Mouse (Mus musculus) lung, embryonic 14.5 days (tissue): ENCODE results near the gene Tpm3. TPM values are rescaled to one million over a fixed set of nuclear protein-coding genes. Genes with fewer than 3 reads are reported as not detected.
A peak's percentile ranks its signal among the peaks of the same experiment; 100 is the strongest.

Experiments
- ATAC-seq: fragments of 200-750 bp; cut with Nextera tagmentation; 2 replicates; pipeline ENCODE4 v1.8.0; 2017; ENCODE audit warnings: mild to moderate bottlenecking, moderate TSS enrichment, moderate library complexity; ENCODE audit not compliant: insufficient read depth
- DNase-seq: peaks from one replicate; pipeline ENCODE4 v3.0.0-alpha.2; 2015
- H3K27ac ChIP-seq: fragments of 300-500 bp; sonication (generic); 2 replicates; pipeline ENCODE4 v1.5.1; 2014; ENCODE audit warnings: low read depth, mild to moderate bottlenecking, moderate library complexity
- H3K27me3 ChIP-seq: fragments of 300-500 bp; sonication (generic); 2 replicates; pipeline ENCODE4 v1.6.1; 2014; ENCODE audit warnings: low read length, control low read depth; ENCODE audit not compliant: insufficient read depth
- H3K36me3 ChIP-seq: fragments of 300-500 bp; sonication (generic); 2 replicates; pipeline ENCODE4 v1.6.1; 2014; ENCODE audit warnings: control low read depth; ENCODE audit not compliant: insufficient read depth
- H3K4me1 ChIP-seq: fragments of 300-500 bp; sonication (generic); 2 replicates; pipeline ENCODE4 v1.6.1; 2014; ENCODE audit warnings: antibody characterized with exemption, control low read depth; ENCODE audit not compliant: insufficient read depth
- H3K4me2 ChIP-seq: fragments of 300-500 bp; sonication (generic); 2 replicates; pipeline ENCODE4 v1.6.1; 2014; ENCODE audit warnings: mild to moderate bottlenecking
- H3K4me3 ChIP-seq: fragments of 300-500 bp; sonication (generic); 2 replicates; pipeline ENCODE4 v1.5.1; 2014; ENCODE audit warnings: low read depth, low read length
- H3K9ac ChIP-seq: fragments of 300-500 bp; sonication (generic); 2 replicates; pipeline ENCODE4 v1.6.1; 2014
- H3K9me3 ChIP-seq: fragments of 300-500 bp; sonication (generic); 2 replicates; pipeline ENCODE4 v1.6.1; 2016; ENCODE audit warnings: low read depth, low read length, control low read depth
- CTCF ChIP-seq: IDR thresholded peaks from 2 replicates; pipeline ENCODE4 v1.5.1; 2016; ENCODE audit warnings: antibody characterized with exemption, low read depth
- WGBS: fragments of 180-500 bp; shearing (Covaris S2); extraction: QIAGEN DNeasy Blood & Tissue Kit; methylation state at CpG from one replicate; pipeline ENCODE4 v1.1.7; 2014; 5-methylcytosine and 5-hydroxymethylcytosine counted together
- polyA plus RNA-seq: library from polyadenylated mRNA; unstranded; fragments of >200 nt; fragmentation: Nextera tagmentation; extraction: Ambion mirVana; gene quantifications from 2 replicates; pipeline ENCODE4 v1.2.1, GENCODE M21; 2014

The Tpm3 gene
- polyA plus RNA-seq, 1 experiment from 2014 or later, result 634 TPM

- DNase-seq, result peak; percentile 51
- peak overlapping the region; percentile 81 for H3K27ac ChIP-seq
Observed at GRCm38 (mm10) chr3:90083698-90084324, 11.4 kb downstream of the Tpm3 start.

GRCm38 (mm10) chr3:90084790-90085189 is 12.3 kb downstream of the Tpm3 start:
- no peak for DNase-seq
- H3K36me3 ChIP-seq, result peaks cover 49% of the 10 kb centered on the region
- H3K9me3 ChIP-seq, result no peaks in the 10 kb centered on the region
- 61% methylated on average over 4 of the region's 4 CpGs for WGBS
- TF ChIP-seq CTCF, result no peak
- H3K4me3 ChIP-seq, result no peak overlapping the region
- H3K27ac ChIP-seq, result no peak overlapping the region
- H3K9ac ChIP-seq, result no peak overlapping the region
- H3K4me1 ChIP-seq, result peaks cover 27% of the 10 kb centered on the region
- H3K27me3 ChIP-seq, result no peaks in the 10 kb centered on the region
- no peak overlapping the region for H3K4me2 ChIP-seq
- ATAC-seq, result no peak

More at GRCm38 (mm10) chr3:90083698-90084324, 11.4 kb downstream of the Tpm3 start:
- no peak overlapping the region for H3K9ac ChIP-seq
- H3K4me1 ChIP-seq, result peaks cover 27% of the 10 kb centered on the region
- no peaks in the 10 kb centered on the region for H3K9me3 ChIP-seq
- ATAC-seq, result no peak
- H3K4me3 ChIP-seq, result peak overlapping the region; percentile 96; the same call in 1 of the 2 replicates
- WGBS, result 14% methylated on average over 3 of the region's 3 CpGs
- no peak for TF ChIP-seq CTCF
- peaks cover 39% of the 10 kb centered on the region for H3K36me3 ChIP-seq
- no peaks in the 10 kb centered on the region for H3K27me3 ChIP-seq
- H3K4me2 ChIP-seq, result peak overlapping the region; percentile 77

DNA sequence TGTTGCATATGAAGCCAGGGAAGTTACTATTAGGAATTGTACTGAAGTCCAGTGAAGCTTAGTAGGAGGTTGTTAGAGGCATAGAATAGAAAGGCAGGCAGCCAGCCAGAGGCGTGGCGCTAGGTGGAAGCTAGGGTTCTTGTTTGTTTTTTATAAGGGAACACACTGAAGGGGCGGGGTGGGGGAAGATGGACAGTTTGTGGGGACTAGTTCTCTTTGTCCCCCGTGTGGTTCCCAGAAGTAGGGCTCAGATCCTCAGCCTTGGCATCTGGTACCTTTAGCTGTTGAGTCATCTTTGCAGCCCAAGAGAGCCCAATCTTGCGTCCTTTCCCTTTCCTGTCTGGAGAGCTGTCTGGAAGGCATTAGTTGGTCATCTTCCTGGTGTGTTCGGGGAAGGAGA is 12.8 kb downstream of the Tpm3 start:
- Histone ChIP-seq H3K4me2 (no peak overlapping the region), H3K36me3 (peaks cover 54% of the 10 kb centered on the region), H3K4me1 (peaks cover 27% of the 10 kb centered on the region), H3K27ac (no peak overlapping the region), H3K4me3 (no peak overlapping the region), H3K27me3 (no peaks in the 10 kb centered on the region), H3K9ac (no peak overlapping the region), H3K9me3 (no peaks in the 10 kb centered on the region)
- 74% methylated on average over 6 of the region's 6 CpGs for WGBS
- ATAC-seq (no peak), DNase-seq (no peak)
- TF ChIP-seq CTCF, result no peak

- ATAC-seq (no peak), DNase-seq (no peak)
- Histone ChIP-seq H3K4me3 (no peak overlapping the region), H3K36me3 (peaks cover 62% of the 10 kb centered on the region), H3K27me3 (no peaks in the 10 kb centered on the region), H3K4me2 (no peak overlapping the region), H3K9ac (no peak overlapping the region), H3K4me1 (peaks cover 27% of the 10 kb centered on the region), H3K27ac (no peak overlapping the region), H3K9me3 (no peaks in the 10 kb centered on the region)
- WGBS, result 76% methylated on average over 5 of the region's 5 CpGs
- no peak for TF ChIP-seq CTCF
Observed at GRCm38 (mm10) chr3:90086068-90086467, 13.6 kb downstream of the Tpm3 start.

DNA sequence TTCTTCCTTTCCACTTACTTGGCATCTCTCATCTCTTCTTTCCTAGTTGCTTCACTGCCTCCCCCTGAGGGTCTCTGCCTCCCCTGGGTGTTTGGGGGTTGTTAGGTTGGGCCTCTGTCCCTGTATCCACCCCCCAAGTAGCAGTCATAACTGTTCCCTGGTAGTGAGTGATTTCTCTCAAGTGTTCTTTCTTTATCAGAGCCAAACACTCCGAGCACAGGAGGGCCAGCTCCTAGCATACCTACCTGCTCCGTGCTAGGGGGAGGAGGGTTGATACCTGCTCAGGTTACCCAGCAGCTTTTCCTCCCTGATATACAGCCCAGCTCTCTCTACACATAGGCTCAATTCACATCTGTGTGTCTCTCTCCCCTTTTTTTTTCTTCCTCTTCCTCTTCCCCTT is 16.2 kb downstream of the Tpm3 start:
- H3K4me2 ChIP-seq, result no peak overlapping the region
- ATAC-seq (no peak), DNase-seq (no peak)
- H3K27ac ChIP-seq, result no peak overlapping the region
- peaks cover 80% of the 10 kb centered on the region for H3K36me3 ChIP-seq
- H3K9me3 ChIP-seq, result no peaks in the 10 kb centered on the region
- H3K4me3 ChIP-seq, result no peak overlapping the region
- TF ChIP-seq CTCF, result no peak
- H3K4me1 ChIP-seq, result peaks cover 7% of the 10 kb centered on the region
- H3K27me3 ChIP-seq, result no peaks in the 10 kb centered on the region
- no peak overlapping the region for H3K9ac ChIP-seq
- 70% methylated on average over 2 of the region's 2 CpGs for WGBS

- H3K36me3 ChIP-seq, result peaks cover 98% of the 10 kb centered on the region
- 77% methylated on average over 6 of the region's 6 CpGs for WGBS
- no peak for TF ChIP-seq CTCF
Observed at GRCm38 (mm10) chr3:90090892-90091291, 18.4 kb downstream of the Tpm3 start.

DNA sequence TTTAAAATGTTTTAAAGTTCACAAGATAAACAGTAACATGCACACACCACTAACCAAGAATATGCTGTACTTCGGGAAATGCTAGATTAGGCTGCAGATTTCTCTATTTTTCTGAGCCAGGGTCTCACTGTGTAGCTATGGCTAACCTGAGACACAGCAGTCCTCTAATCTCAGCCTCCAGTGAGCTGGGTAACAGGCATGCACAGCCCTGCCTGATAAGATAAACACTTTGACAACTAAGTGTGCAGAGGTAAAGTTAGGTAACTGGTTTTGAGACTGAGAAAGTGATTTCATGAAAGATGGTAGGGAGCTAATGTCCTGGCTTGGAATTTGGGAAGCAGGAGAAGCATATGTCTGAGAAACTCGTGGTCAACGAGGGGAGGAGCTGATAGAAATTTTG is 22.0 kb downstream of the Tpm3 start:
- H3K27me3 ChIP-seq, result no peaks in the 10 kb centered on the region
- no peak overlapping the region for H3K9ac ChIP-seq
- no peak overlapping the region for H3K4me3 ChIP-seq
- no peak overlapping the region for H3K4me2 ChIP-seq
- H3K4me1 ChIP-seq, result no peaks in the 10 kb centered on the region
- H3K27ac ChIP-seq, result no peak overlapping the region
- 84% methylated on average over 3 of the region's 3 CpGs for WGBS
- H3K9me3 ChIP-seq, result no peaks in the 10 kb centered on the region
- TF ChIP-seq CTCF, result no peak
- DNase-seq, result no peak
- H3K36me3 ChIP-seq, result peaks cover 94% of the 10 kb centered on the region
- ATAC-seq, result no peak

More at GRCm38 (mm10) chr3:90090892-90091291, 18.4 kb downstream of the Tpm3 start:
- Histone ChIP-seq H3K4me2 (no peak overlapping the region), H3K27ac (no peak overlapping the region), H3K27me3 (no peaks in the 10 kb centered on the region), H3K9me3 (no peaks in the 10 kb centered on the region), H3K4me1 (no peaks in the 10 kb centered on the region), H3K9ac (no peak overlapping the region), H3K4me3 (no peak overlapping the region)
- DNase-seq (no peak), ATAC-seq (no peak)
